Mouse (Mus musculus) B cell, adult 67 days (primary cell): ENCODE results near the gene Ak8. TPM values are rescaled to one million over a fixed set of nuclear protein-coding genes. Genes with fewer than 3 reads are reported as not detected.

ENCODE experiments used
- total RNA-seq, 2 experiments: library from RNA; stranded (reverse); gene quantifications; 4 replicates each; pipeline ENCODE4 v1.2.4; 2023

Ak8 gene
- total RNA-seq, result 1 to 10 TPM in 1 of 2 experiments, under 1 TPM in 1; 0.99 to 1.7 TPM

GRCm38 (mm10) chr2:28699361-28700335 lies at the start of gene Ak8, which contains the start of gene Spaca9:
Gene Ak8 (plus strand): TSS chr2:28700164.
Gene Spaca9 (minus strand): TSS chr2:28699727.

GRCm38 (mm10) chr2:28840222-28840951 lies 140.4 kb downstream of the Ak8 start, which contains the start of the genes Gtf3c4 and Ddx31:
Gene Gtf3c4 (minus strand): TSS chr2:28840360.
Gene Ddx31 (plus strand): TSS chr2:28840406.

Other genes with a start within 250 kb of the Ak8 start
- not detected for gene 1700007K13Rik, start 233.8 kb upstream of the Ak8 start, total RNA-seq
- 10 to 100 TPM; 25.9 to 27.7 TPM for gene Mrps2, start 232.1 kb upstream of the Ak8 start, total RNA-seq
- not detected for gene Gbgt1, start 203.3 kb upstream of the Ak8 start, total RNA-seq
- gene Gm10134, start 194.1 kb upstream of the Ak8 start, total RNA-seq, result 1 to 10 TPM in 1 of 2 experiments, not detected in 1; 3.0 TPM
- 100 to 1,000 TPM in 1 of 2 experiments, 10 to 100 TPM in 1; 68.6 to 101 TPM for gene Ralgds, start 187.0 kb upstream of the Ak8 start, total RNA-seq
- gene Cel, start 136.8 kb upstream of the Ak8 start, total RNA-seq, result not detected
- 10 to 100 TPM; 27.5 to 31.1 TPM for gene Gtf3c5, start 116.4 kb upstream of the Ak8 start, total RNA-seq
- not detected for gene Gfi1b, start 78.2 kb upstream of the Ak8 start, total RNA-seq
- gene Tsc1, start 58.9 kb upstream of the Ak8 start, total RNA-seq, result 10 to 100 TPM; 43.8 to 51.3 TPM
- gene Spaca9, start 437 bp upstream of the Ak8 start, total RNA-seq, result 1 to 10 TPM; 2.6 to 3.2 TPM
- 10 to 100 TPM; 16.3 to 18.0 TPM for gene Gtf3c4, start 140.2 kb downstream of the Ak8 start, total RNA-seq
- gene Ddx31, start 140.2 kb downstream of the Ak8 start, total RNA-seq, result 10 to 100 TPM; 16.2 to 18.3 TPM
- gene Barhl1, start 216.5 kb downstream of the Ak8 start, total RNA-seq, result not detected